Mouse (Mus musculus): Measurements from ENCODE around the gene Zic4. TPM values are rescaled to one million over a fixed set of nuclear protein-coding genes. Genes with fewer than 3 reads are reported as not detected.

The Zic4 gene
- polyA plus RNA-seq, 1 experiment from 2014 or later, result not detected

- Histone ChIP-seq H3K27ac (ENCODE audit: low read length) (no peak overlapping the region), H3K27me3 (replicated peaks; ENCODE audit: control insufficient read depth, insufficient read depth, low read length) (peaks cover 91% of the 10 kb centered on the region), H3K9me3 (ENCODE audit: control insufficient read depth, low read length) (no peaks in the 10 kb centered on the region), H3K4me2 (ENCODE audit: low read depth, low read length) (no peak overlapping the region), H3K36me3 (ENCODE audit: control insufficient read depth, insufficient read depth, low read length) (no peaks in the 10 kb centered on the region), H3K4me3 (ENCODE audit: low read length) (no peak overlapping the region), H3K4me1 (ENCODE audit: control insufficient read depth, insufficient read depth, low read length) (peaks cover 5% of the 10 kb centered on the region; the same call in 1 of the 2 replicates), H3K9ac (ENCODE audit: low read depth, low read length) (no peak overlapping the region)
- no peak for ATAC-seq
- WGBS, result 2% methylated on average over 30 of the region's 30 CpGs
Observed at GRCm38 (mm10) chr9:91384136-91384500, 21.9 kb downstream of the Zic4 start.

- peaks cover 91% of the 10 kb centered on the region for H3K27me3 ChIP-seq (replicated peaks; ENCODE audit: control insufficient read depth, insufficient read depth, low read length)
- ATAC-seq, result no peak
- WGBS, result 9% methylated on average over 4 of the region's 4 CpGs
- no peak overlapping the region for H3K4me2 ChIP-seq (ENCODE audit: low read depth, low read length)
- H3K36me3 ChIP-seq (ENCODE audit: control insufficient read depth, insufficient read depth, low read length), result no peaks in the 10 kb centered on the region
- no peak overlapping the region for H3K27ac ChIP-seq (ENCODE audit: low read length)
- H3K4me1 ChIP-seq (ENCODE audit: control insufficient read depth, insufficient read depth, low read length), result peaks cover 5% of the 10 kb centered on the region; the same call in 1 of the 2 replicates
- H3K9ac ChIP-seq (ENCODE audit: low read depth, low read length), result no peak overlapping the region
- no peaks in the 10 kb centered on the region for H3K9me3 ChIP-seq (ENCODE audit: control insufficient read depth, low read length)
- H3K4me3 ChIP-seq (ENCODE audit: low read length), result no peak overlapping the region
Observed at GRCm38 (mm10) chr9:91384693-91385560, 22.7 kb downstream of the Zic4 start.

- H3K27ac ChIP-seq (ENCODE audit: low read length), result no peak overlapping the region
- H3K9me3 ChIP-seq (ENCODE audit: control insufficient read depth, low read length), result no peaks in the 10 kb centered on the region
- no peak overlapping the region for H3K4me2 ChIP-seq (ENCODE audit: low read depth, low read length)
- H3K27me3 ChIP-seq (replicated peaks; ENCODE audit: control insufficient read depth, insufficient read depth, low read length), result peaks cover 92% of the 10 kb centered on the region
- no peak overlapping the region for H3K9ac ChIP-seq (ENCODE audit: low read depth, low read length)
- ATAC-seq, result no peak
- H3K4me3 ChIP-seq (ENCODE audit: low read length), result no peak overlapping the region
- WGBS, result 4% methylated on average over 8 of the region's 8 CpGs
- H3K36me3 ChIP-seq (ENCODE audit: control insufficient read depth, insufficient read depth, low read length), result no peaks in the 10 kb centered on the region
- peaks cover 5% of the 10 kb centered on the region; the same call in 1 of the 2 replicates for H3K4me1 ChIP-seq (ENCODE audit: control insufficient read depth, insufficient read depth, low read length)
Observed at GRCm38 (mm10) chr9:91385561-91386430, 23.6 kb downstream of the Zic4 start.

- Histone ChIP-seq H3K4me1 (ENCODE audit: control insufficient read depth, insufficient read depth, low read length) (peaks cover 2% of the 10 kb centered on the region; the same call in 1 of the 2 replicates), H3K4me2 (ENCODE audit: low read depth, low read length) (no peak overlapping the region), H3K27me3 (replicated peaks; ENCODE audit: control insufficient read depth, insufficient read depth, low read length) (peaks cover 89% of the 10 kb centered on the region), H3K36me3 (ENCODE audit: control insufficient read depth, insufficient read depth, low read length) (no peaks in the 10 kb centered on the region), H3K4me3 (ENCODE audit: low read length) (no peak overlapping the region), H3K27ac (ENCODE audit: low read length) (no peak overlapping the region), H3K9me3 (ENCODE audit: control insufficient read depth, low read length) (no peaks in the 10 kb centered on the region), H3K9ac (ENCODE audit: low read depth, low read length) (no peak overlapping the region)
- ATAC-seq, result no peak
- WGBS, result 3% methylated on average over 17 of the region's 17 CpGs
Observed at GRCm38 (mm10) chr9:91386502-91386890, 24.3 kb downstream of the Zic4 start.

GRCm38 (mm10) chr9:91386891-91387739 lies 24.9 kb downstream of the Zic4 start:
- no peak for ATAC-seq
- H3K27me3 ChIP-seq (replicated peaks; ENCODE audit: control insufficient read depth, insufficient read depth, low read length), result peaks cover 90% of the 10 kb centered on the region
- no peak overlapping the region for H3K4me2 ChIP-seq (ENCODE audit: low read depth, low read length)
- H3K27ac ChIP-seq (ENCODE audit: low read length), result no peak overlapping the region
- no peaks in the 10 kb centered on the region for H3K4me1 ChIP-seq (ENCODE audit: control insufficient read depth, insufficient read depth, low read length)
- H3K36me3 ChIP-seq (ENCODE audit: control insufficient read depth, insufficient read depth, low read length), result no peaks in the 10 kb centered on the region
- no peak overlapping the region for H3K4me3 ChIP-seq (ENCODE audit: low read length)
- no peak overlapping the region for H3K9ac ChIP-seq (ENCODE audit: low read depth, low read length)
- no peaks in the 10 kb centered on the region for H3K9me3 ChIP-seq (ENCODE audit: control insufficient read depth, low read length)
- under 1% methylated on average over 31 of the region's 31 CpGs for WGBS

- Histone ChIP-seq H3K4me2 (ENCODE audit: low read depth, low read length) (no peak overlapping the region), H3K9ac (ENCODE audit: low read depth, low read length) (no peak overlapping the region), H3K4me1 (ENCODE audit: control insufficient read depth, insufficient read depth, low read length) (no peaks in the 10 kb centered on the region), H3K27me3 (replicated peaks; ENCODE audit: control insufficient read depth, insufficient read depth, low read length) (peaks cover 89% of the 10 kb centered on the region), H3K27ac (ENCODE audit: low read length) (no peak overlapping the region), H3K9me3 (ENCODE audit: control insufficient read depth, low read length) (no peaks in the 10 kb centered on the region), H3K4me3 (ENCODE audit: low read length) (no peak overlapping the region), H3K36me3 (ENCODE audit: control insufficient read depth, insufficient read depth, low read length) (no peaks in the 10 kb centered on the region)
- WGBS, result 2% methylated on average over 5 of the region's 5 CpGs
- ATAC-seq, result no peak
Observed at GRCm38 (mm10) chr9:91387740-91388080, 25.5 kb downstream of the Zic4 start.

GRCm38 (mm10) chr9:91388173-91388572 lies 26.0 kb downstream of the Zic4 start:
- H3K27me3 ChIP-seq (replicated peaks; ENCODE audit: control insufficient read depth, insufficient read depth, low read length), result peaks cover 86% of the 10 kb centered on the region
- no peak for ATAC-seq
- H3K9me3 ChIP-seq (ENCODE audit: control insufficient read depth, low read length), result no peaks in the 10 kb centered on the region
- no peak overlapping the region for H3K9ac ChIP-seq (ENCODE audit: low read depth, low read length)
- no peaks in the 10 kb centered on the region for H3K36me3 ChIP-seq (ENCODE audit: control insufficient read depth, insufficient read depth, low read length)
- H3K27ac ChIP-seq (ENCODE audit: low read length), result no peak overlapping the region
- H3K4me1 ChIP-seq (ENCODE audit: control insufficient read depth, insufficient read depth, low read length), result no peaks in the 10 kb centered on the region
- H3K4me3 ChIP-seq (ENCODE audit: low read length), result no peak overlapping the region
- WGBS, result 3% methylated on average over 4 of the region's 4 CpGs
- H3K4me2 ChIP-seq (ENCODE audit: low read depth, low read length), result no peak overlapping the region

GRCm38 (mm10) chr9:91393376-91394068 lies 31.3 kb downstream of the Zic4 start:
- no peaks in the 10 kb centered on the region for H3K36me3 ChIP-seq (ENCODE audit: control insufficient read depth, insufficient read depth, low read length)

More at GRCm38 (mm10) chr9:91393376-91394068, 31.3 kb downstream of the Zic4 start:
- Histone ChIP-seq H3K4me1 (ENCODE audit: control insufficient read depth, insufficient read depth, low read length) (no peaks in the 10 kb centered on the region), H3K27me3 (replicated peaks; ENCODE audit: control insufficient read depth, insufficient read depth, low read length) (peaks cover 76% of the 10 kb centered on the region), H3K27ac (ENCODE audit: low read length) (no peak overlapping the region), H3K9ac (ENCODE audit: low read depth, low read length) (no peak overlapping the region), H3K4me3 (ENCODE audit: low read length) (no peak overlapping the region), H3K4me2 (ENCODE audit: low read depth, low read length) (no peak overlapping the region), H3K9me3 (ENCODE audit: control insufficient read depth, low read length) (no peaks in the 10 kb centered on the region)
- 7% methylated on average over 8 of the region's 8 CpGs for WGBS
- ATAC-seq, result no peak
